Mouse (Mus musculus): ENCODE data around the gene Npb.

GRCm38 (mm10) chr11:120630881-120631725 is 22.8 kb downstream of the Npb start:
- TF ChIP-seq CTCF (IDR thresholded peaks at IDR 0.05; ENCODE audit: borderline replicate concordance, insufficient read depth, low read length): no peak
- TF ChIP-seq POLR2A (IDR thresholded peaks at IDR 0.05; ENCODE audit: low read depth, low read length): no peak

Data from embryonic fibroblast, embryonic 13.5 days (primary cell).